Mouse (Mus musculus) cortical plate, adult 2 months (tissue): Measurements from ENCODE around the gene Pou2f2. TPM values are rescaled to one million over a fixed set of nuclear protein-coding genes. Genes with fewer than 3 reads are reported as not detected.

Source experiments
- H3K27ac ChIP-seq: fragments of 200-500 bp; 2 replicates; pipeline ENCODE4 v1.5.1; 2012; ENCODE audit warnings: low read length, control low read depth, inconsistent platforms; ENCODE audit not compliant: insufficient read depth
- H3K4me1 ChIP-seq: fragments of 200-500 bp; 2 replicates; pipeline ENCODE4 v1.6.1; 2011; ENCODE audit warnings: low read length; ENCODE audit not compliant: control insufficient read depth, insufficient read depth
- H3K4me3 ChIP-seq: fragments of 200-500 bp; 2 replicates; pipeline ENCODE4 v1.5.1; 2011; ENCODE audit warnings: mild to moderate bottlenecking, low read length, control low read depth; ENCODE audit not compliant: insufficient read depth
- CTCF ChIP-seq: fragments of 200-500 bp; IDR thresholded peaks from 2 replicates; pipeline ENCODE4 v1.5.1; 2011; ENCODE audit warnings: mild to moderate bottlenecking, control low read depth, low read length; ENCODE audit not compliant: insufficient read depth; ENCODE audit errors: extremely low read depth
- POLR2A ChIP-seq: fragments of 200-500 bp; IDR thresholded peaks from 2 replicates; pipeline ENCODE4 v1.6.1; 2011; ENCODE audit warnings: mild to moderate bottlenecking, low read length, control low read depth; ENCODE audit not compliant: insufficient read depth; ENCODE audit errors: extremely low read depth
- polyA plus RNA-seq: library from polyadenylated mRNA; depleted of rRNA; stranded (reverse); fragments of >200 nt; gene quantifications from 2 replicates; pipeline ENCODE4 v1.2.3, GENCODE M21; 2012

Pou2f2 gene
- polyA plus RNA-seq, 1 experiment: 10.5 TPM

DNA sequence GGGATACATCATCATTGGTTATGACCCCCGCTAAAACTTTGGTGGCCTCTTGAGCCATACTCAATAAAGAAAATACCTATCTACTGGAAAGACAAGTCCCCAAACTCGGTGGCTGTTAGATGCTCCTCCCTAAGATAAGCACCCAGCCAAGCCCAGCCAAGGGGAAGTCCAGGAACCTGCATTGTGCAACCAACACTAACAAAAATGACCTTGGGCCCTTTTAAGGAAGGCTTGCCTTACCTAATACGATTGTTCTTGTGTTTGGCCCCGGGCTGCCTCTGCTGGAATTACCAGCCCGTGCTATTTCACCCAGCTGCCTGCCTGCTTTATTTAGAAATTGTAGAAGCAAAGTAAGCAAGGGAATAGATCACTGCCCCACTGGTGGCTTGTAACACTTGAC lies 94.9 kb downstream of the Pou2f2 start:
- Histone ChIP-seq H3K27ac (no peak overlapping the region), H3K4me1 (no peaks in the 10 kb centered on the region), H3K4me3 (no peak overlapping the region)
- no peak for TF ChIP-seq CTCF
- TF ChIP-seq POLR2A: no peak

DNA sequence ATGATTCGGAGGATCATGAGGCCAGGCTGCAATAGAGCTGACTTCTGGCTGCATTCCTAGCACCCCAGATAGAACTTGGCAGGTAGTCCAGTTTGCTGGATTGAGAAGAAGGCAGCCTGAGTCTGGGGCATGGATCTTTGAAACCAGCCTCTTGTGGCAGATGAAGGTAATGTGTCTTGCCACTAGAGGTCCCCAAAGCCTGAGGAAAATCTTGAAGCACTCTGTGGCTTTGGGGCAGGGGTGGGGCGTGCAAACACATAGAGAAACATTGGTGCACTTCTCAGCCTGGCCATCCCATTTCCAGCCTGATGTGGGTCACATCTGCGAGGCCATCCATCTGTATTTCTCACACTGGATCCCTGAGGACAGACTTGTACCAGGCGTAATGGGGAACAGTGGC lies 97.0 kb downstream of the Pou2f2 start:
- no peak for TF ChIP-seq POLR2A
- TF ChIP-seq CTCF: peak; percentile 57
- Histone ChIP-seq H3K4me3 (no peak overlapping the region), H3K4me1 (peaks cover 6% of the 10 kb centered on the region; the same call in 1 of the 2 replicates), H3K27ac (no peak overlapping the region)

DNA sequence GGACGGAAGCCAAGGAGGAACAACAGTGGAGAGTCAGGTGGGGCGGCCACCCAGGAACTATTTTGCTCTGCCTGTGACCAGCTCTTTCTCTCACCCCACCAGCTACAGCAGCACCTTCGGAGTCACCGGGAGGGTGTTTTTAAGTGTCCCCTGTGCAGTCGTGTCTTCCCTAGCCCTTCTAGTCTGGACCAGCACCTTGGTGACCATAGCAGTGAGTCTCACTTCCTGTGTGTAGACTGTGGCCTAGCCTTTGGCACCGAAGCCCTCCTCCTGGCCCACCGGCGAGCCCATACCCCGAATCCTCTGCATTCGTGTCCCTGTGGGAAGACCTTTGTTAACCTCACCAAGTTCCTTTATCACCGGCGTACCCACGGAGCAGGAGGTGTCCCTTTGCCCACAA lies 99.1 kb downstream of the Pou2f2 start:
- no peak overlapping the region for H3K4me3 ChIP-seq
- no peak overlapping the region for H3K27ac ChIP-seq
- H3K4me1 ChIP-seq: peaks cover 6% of the 10 kb centered on the region; the same call in 1 of the 2 replicates
- TF ChIP-seq POLR2A (no peak), CTCF (no peak)

DNA sequence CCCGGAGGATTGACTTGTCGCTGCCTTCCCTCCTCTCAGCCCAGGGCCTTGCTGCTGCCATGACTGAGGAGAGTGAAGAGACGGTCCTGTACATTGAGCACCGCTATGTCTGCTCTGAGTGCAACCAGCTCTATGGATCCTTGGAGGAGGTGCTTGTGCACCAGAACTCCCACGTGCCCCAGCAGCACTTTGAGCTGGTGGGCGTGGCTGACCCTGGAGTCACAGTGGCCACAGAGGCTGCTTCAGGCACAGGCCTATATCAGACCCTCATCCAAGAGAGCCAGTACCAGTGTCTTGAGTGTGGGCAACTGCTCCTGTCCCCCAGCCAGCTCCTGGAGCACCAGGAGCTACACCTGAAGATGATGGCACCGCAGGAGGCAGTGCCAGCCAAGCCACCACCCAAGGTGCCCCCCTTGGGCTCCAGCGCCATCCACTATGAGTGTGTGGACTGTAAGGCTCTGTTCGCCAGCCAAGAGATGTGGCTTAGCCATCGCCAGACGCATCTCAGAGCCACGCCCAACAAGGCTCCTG lies 100.0 kb downstream of the Pou2f2 start:
- TF ChIP-seq CTCF: no peak
- no peak; the same call in 1 of the 2 replicates for TF ChIP-seq POLR2A

DNA sequence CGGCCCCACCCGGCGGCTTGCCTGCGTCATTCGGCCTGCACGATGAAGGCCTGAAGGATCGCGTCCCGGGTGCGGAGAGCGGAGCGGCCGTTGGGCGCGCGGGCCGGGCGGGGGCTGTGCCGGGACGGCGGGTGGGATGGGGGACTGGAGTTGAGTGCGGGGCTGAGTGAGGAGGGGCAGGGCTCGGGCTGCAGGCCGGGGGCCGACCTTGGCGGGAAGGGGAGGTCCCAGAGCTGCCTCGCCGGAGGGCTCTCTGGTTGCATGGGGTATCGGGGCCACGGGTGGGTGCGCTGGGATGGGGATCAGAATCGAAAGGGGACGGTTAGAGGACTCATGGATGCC lies 102.1 kb downstream of the Pou2f2 start:
- Histone ChIP-seq H3K4me3 (peak overlapping the region; percentile 70), H3K27ac (peak overlapping the region; percentile 41; the same call in 1 of the 2 replicates), H3K4me1 (peaks cover 8% of the 10 kb centered on the region; the same call in 1 of the 2 replicates)
- TF ChIP-seq CTCF: no peak
- no peak for TF ChIP-seq POLR2A

More for the DNA sequence above, 100.0 kb downstream of the Pou2f2 start:
- Histone ChIP-seq H3K27ac (no peak overlapping the region), H3K4me3 (no peak overlapping the region), H3K4me1 (peaks cover 6% of the 10 kb centered on the region; the same call in 1 of the 2 replicates)

DNA sequence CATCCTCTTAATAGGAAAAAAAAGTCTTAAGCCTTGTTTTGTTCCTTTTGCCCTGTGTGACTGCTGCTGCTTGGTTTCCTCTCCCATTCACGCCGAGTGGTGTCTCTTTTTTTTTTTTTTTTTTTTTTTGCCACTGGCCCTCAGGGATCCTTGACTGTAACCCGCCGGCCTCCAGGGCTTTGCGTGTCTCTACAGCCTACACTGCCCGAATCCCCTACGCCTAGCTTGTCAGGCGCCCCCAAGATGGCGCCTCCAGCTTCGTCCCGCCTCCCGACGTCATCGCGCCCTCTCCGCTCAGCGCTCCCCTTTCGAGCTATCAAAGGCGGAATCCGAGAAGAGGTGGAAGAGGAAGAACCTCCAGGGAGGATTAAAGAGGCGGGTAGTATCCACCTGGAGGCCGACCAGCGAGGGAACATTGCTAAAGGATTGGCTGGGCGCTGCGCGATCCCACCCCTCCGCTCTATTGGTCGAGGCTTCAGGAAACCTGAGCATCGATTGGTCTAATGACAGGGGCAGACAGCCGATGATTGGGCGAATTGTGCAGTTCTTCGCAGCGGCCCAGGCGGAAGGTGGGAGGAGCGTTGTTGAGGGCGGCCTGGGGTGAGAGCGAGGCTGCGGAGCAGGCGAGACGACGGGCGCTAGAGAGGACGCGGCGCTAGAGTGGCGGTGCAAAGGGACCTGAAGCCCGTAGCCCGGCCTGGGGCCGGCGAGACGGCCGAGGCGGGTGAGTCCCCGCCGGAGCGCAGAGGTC lies 102.7 kb downstream of the Pou2f2 start:
- TF ChIP-seq POLR2A: peak; percentile 82
- TF ChIP-seq CTCF: no peak
- Histone ChIP-seq H3K27ac (peak overlapping the region; percentile 88), H3K4me3 (peak overlapping the region; percentile 70), H3K4me1 (peaks cover 8% of the 10 kb centered on the region; the same call in 1 of the 2 replicates)

DNA sequence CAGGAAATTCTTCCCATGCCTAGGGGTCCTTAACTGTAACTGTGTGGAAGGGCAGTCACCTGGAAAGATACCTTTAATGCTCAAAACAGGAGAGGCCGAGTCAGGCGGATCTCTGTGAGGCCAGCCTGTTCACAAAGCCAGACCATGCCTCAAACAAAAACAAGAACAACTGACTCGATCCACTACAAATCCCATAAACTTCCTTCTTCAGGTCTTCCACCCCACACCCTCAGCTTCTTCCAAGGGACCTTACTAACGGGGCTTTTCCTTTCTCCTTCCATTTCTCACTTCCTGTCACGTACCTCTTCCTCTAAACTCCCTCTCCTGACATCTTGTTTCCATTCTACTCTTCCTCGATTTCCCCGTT lies 103.2 kb downstream of the Pou2f2 start:
- TF ChIP-seq POLR2A (no peak), CTCF (no peak)

DNA sequence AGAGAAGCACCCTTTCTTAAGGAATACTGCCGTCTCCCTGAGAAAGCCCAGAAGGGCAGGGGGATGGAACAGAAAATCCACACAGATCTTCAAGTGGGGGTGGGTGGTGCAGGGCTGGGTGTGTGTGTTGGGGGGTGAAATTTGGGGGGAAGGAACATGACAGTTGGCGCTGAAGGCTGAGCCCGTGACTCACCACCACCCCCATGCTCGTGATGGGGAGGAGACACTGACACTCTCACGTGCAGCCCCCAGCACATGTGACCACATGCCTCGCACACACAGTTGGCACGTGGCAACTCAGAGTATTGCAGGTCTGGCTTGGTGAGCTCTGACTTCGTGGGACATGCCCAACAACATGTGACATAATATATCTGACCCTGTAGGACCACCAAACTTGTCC lies 105.6 kb downstream of the Pou2f2 start:
- Histone ChIP-seq H3K4me3 (no peak overlapping the region), H3K27ac (peak overlapping the region; percentile 62), H3K4me1 (peaks cover 9% of the 10 kb centered on the region; the same call in 1 of the 2 replicates)
- TF ChIP-seq CTCF (no peak), POLR2A (no peak; the same call in 1 of the 2 replicates)

More for the DNA sequence above, 103.2 kb downstream of the Pou2f2 start:
- peak overlapping the region; percentile 88 for H3K27ac ChIP-seq
- H3K4me3 ChIP-seq: peak overlapping the region; percentile 30
- H3K4me1 ChIP-seq: peaks cover 8% of the 10 kb centered on the region; the same call in 1 of the 2 replicates

DNA sequence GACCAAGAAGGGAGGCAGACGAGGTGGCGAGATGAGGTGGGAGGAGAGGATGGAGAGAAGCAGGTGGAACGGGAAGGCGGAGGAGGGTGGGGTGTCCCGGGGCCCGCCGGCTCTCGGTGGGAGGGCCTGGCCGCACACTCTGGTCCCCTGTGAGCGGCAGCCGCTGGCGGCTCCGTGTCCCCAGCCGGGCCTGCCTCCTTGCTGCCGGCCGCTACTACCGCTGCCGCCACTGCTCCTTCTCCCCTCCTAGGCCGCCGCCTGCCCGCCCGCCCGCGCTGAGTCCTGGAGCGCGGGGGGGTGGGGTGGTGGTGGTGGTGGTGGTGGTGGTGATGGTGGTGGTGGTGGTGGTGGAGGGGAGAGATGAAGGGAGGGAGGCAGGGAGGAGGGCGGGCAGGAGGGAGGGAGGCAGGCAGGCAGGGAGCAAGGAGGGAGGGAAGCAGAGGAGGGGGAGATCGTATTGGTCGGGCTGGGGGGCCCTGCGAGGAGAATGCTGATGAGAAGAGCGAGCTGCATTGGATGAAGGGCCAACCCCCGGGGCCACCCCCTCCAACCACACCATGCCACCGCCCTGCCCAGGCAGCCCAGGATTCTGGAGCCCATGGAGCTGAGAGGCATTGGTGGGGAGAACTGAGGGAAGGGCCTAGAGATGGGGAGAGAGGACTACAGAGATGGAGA lies 106.7 kb downstream of the Pou2f2 start:
- peak; percentile 40; the same call in 1 of the 2 replicates for TF ChIP-seq POLR2A
- TF ChIP-seq CTCF: no peak

More for the DNA sequence above, 106.7 kb downstream of the Pou2f2 start:
- H3K4me1 ChIP-seq: peaks cover 4% of the 10 kb centered on the region; the same call in 1 of the 2 replicates
- H3K4me3 ChIP-seq: peak overlapping the region; percentile 90
- H3K27ac ChIP-seq: peak overlapping the region; percentile 97
